Mouse (Mus musculus) heart, embryonic 14.5 days (tissue): ENCODE data around the gene Chst5. TPM values are rescaled to one million over a fixed set of nuclear protein-coding genes. Genes with fewer than 3 reads are reported as not detected.

Experiments used
- ATAC-seq: fragments of 200-750 bp; cut with Nextera tagmentation; 2 replicates; pipeline ENCODE4 v1.8.0; 2017; ENCODE audit warnings: low read depth, moderate TSS enrichment; ENCODE audit not compliant: insufficient number of reproducible peaks, insufficient read depth, low FRiP score
- H3K27ac ChIP-seq, 2 experiments: fragments of 200-500 bp in 1 of 2; fragments of 300-500 bp in 1 of 2; sonication (generic) in 1 of 2; replicated peaks in 1 of 2; 2 replicates each; pipeline ENCODE4 v1.5.1; 2012 to 2014; ENCODE audit warnings: low read depth in 2 of 2, low read length in 2 of 2, control low read depth in 1 of 2, mild to moderate bottlenecking in 1 of 2, mixed read lengths in 1 of 2; ENCODE audit not compliant: control insufficient read depth in 1 of 2, insufficient read depth in 1 of 2
- H3K27me3 ChIP-seq: fragments of 300-500 bp; sonication (generic); 2 replicates; pipeline ENCODE4 v1.6.1; 2014; ENCODE audit warnings: mild to moderate bottlenecking, low read length, control low read depth; ENCODE audit not compliant: control insufficient read depth, insufficient read depth
- H3K36me3 ChIP-seq: fragments of 300-500 bp; sonication (generic); 2 replicates; pipeline ENCODE4 v1.6.1; 2014; ENCODE audit warnings: mild to moderate bottlenecking, control low read depth, low read length, mixed read lengths; ENCODE audit not compliant: control insufficient read depth, insufficient read depth
- H3K4me1 ChIP-seq, 2 experiments: fragments of 200-500 bp in 1 of 2; fragments of 300-500 bp in 1 of 2; sonication (generic) in 1 of 2; 2 replicates each; pipeline ENCODE4 v1.6.1; 2012 to 2014; ENCODE audit warnings: low read length in 2 of 2, control low read depth in 1 of 2, mixed read lengths in 1 of 2; ENCODE audit not compliant: control insufficient read depth in 2 of 2, insufficient read depth in 2 of 2
- H3K4me2 ChIP-seq: fragments of 300-500 bp; sonication (generic); 2 replicates; pipeline ENCODE4 v1.6.1; 2014; ENCODE audit warnings: mild to moderate bottlenecking, low read length
- H3K4me3 ChIP-seq, 2 experiments: fragments of 200-500 bp in 1 of 2; fragments of 300-500 bp in 1 of 2; sonication (generic) in 1 of 2; 2 replicates each; pipeline ENCODE4 v1.5.1; 2012 to 2014; ENCODE audit warnings: low read length in 2 of 2, mild to moderate bottlenecking in 2 of 2, control low read depth in 1 of 2, low read depth in 1 of 2, moderate library complexity in 1 of 2; ENCODE audit not compliant: control insufficient read depth in 1 of 2, insufficient read depth in 1 of 2
- H3K9ac ChIP-seq: fragments of 300-500 bp; sonication (generic); 2 replicates; pipeline ENCODE4 v1.6.1; 2014; ENCODE audit warnings: mild to moderate bottlenecking, low read length
- H3K9me3 ChIP-seq: fragments of 300-500 bp; sonication (generic); 2 replicates; pipeline ENCODE4 v1.6.1; 2016; ENCODE audit warnings: low read length, control low read depth; ENCODE audit not compliant: control insufficient read depth
- WGBS: fragments of 180-500 bp; shearing (Covaris S2); extraction: QIAGEN DNeasy Blood & Tissue Kit; methylation state at CpG from one replicate; pipeline ENCODE4 v1.1.7; 2014; 5-methylcytosine and 5-hydroxymethylcytosine counted together
- polyA plus RNA-seq: library from polyadenylated mRNA; unstranded; fragments of >200 nt; fragmentation: Nextera tagmentation; extraction: Ambion mirVana; gene quantifications from 2 replicates; pipeline ENCODE4 v1.2.1, GENCODE M21; 2014

The Chst5 gene
- 0.12 TPM in 1 of 2 replicates, not detected in the other for polyA plus RNA-seq

- no peaks in the 10 kb centered on the region for H3K9me3 ChIP-seq
- peak within 1 kb of the TSS; percentile 50; the same call in 1 of the 2 replicates for H3K9ac ChIP-seq
- H3K36me3 ChIP-seq: no peaks in the 10 kb centered on the region
- 9% methylated on average over 47 of the region's 47 CpGs for WGBS
- H3K27me3 ChIP-seq: peaks cover 31% of the 10 kb centered on the region
- H3K4me2 ChIP-seq: peak within 1 kb of the TSS; percentile 67
- H3K27ac ChIP-seq: no peak within 1 kb of the TSS
- H3K4me1 ChIP-seq: peaks cover 7 to 12% of the 10 kb centered on the region in 2 experiments; a peak in 2 of 4 replicates
- ATAC-seq: no peak
- peak within 1 kb of the TSS; percentile 28 to 31; a peak in 3 of 4 replicates for H3K4me3 ChIP-seq
Measured at GRCm38 (mm10) chr8:111909621-111910450, at the start of gene Chst5. Chst5 (minus strand) TSS chr8:111910447.

- WGBS: 88% methylated on average over 2 of the region's 2 CpGs
- Histone ChIP-seq H3K4me1 (peaks cover 0 to 1% of the 10 kb centered on the region in 2 experiments; a peak in 2 of 4 replicates), H3K9me3 (no peaks in the 10 kb centered on the region), H3K4me2 (no peak overlapping the region), H3K9ac (no peak overlapping the region), H3K4me3 (no peak overlapping the region), H3K27me3 (no peaks in the 10 kb centered on the region), H3K36me3 (peaks cover 45% of the 10 kb centered on the region), H3K27ac (no peak overlapping the region)
- ATAC-seq: no peak
Measured at GRCm38 (mm10) chr8:111957231-111957630, 47.0 kb upstream of the Chst5 start.

GRCm38 (mm10) chr8:111955879-111956278, 45.6 kb upstream of the Chst5 start:
- 82% methylated on average over 5 of the region's 5 CpGs for WGBS
- no peaks in the 10 kb centered on the region for H3K9me3 ChIP-seq
- H3K4me3 ChIP-seq: no peak overlapping the region
- peaks cover 58% of the 10 kb centered on the region for H3K36me3 ChIP-seq
- no peak overlapping the region for H3K4me2 ChIP-seq
- no peaks in the 10 kb centered on the region for H3K27me3 ChIP-seq
- H3K27ac ChIP-seq: no peak overlapping the region
- no peak overlapping the region for H3K9ac ChIP-seq
- ATAC-seq: no peak
- no peaks in the 10 kb centered on the region; a peak in 1 of 4 replicates for H3K4me1 ChIP-seq

GRCm38 (mm10) chr8:111954844-111955594, 44.8 kb upstream of the Chst5 start:
- no peaks in the 10 kb centered on the region for H3K9me3 ChIP-seq
- WGBS: 77% methylated on average over 4 of the region's 4 CpGs
- no peak overlapping the region for H3K4me3 ChIP-seq
- H3K4me2 ChIP-seq: no peak overlapping the region
- H3K4me1 ChIP-seq: no peaks in the 10 kb centered on the region
- H3K27me3 ChIP-seq: no peaks in the 10 kb centered on the region
- no peak overlapping the region for H3K9ac ChIP-seq
- H3K36me3 ChIP-seq: peaks cover 64% of the 10 kb centered on the region
- no peak overlapping the region for H3K27ac ChIP-seq
- ATAC-seq: no peak

GRCm38 (mm10) chr8:111951936-111952335, 41.7 kb upstream of the Chst5 start:
- Histone ChIP-seq H3K4me1 (no peaks in the 10 kb centered on the region), H3K27ac (no peak overlapping the region), H3K27me3 (no peaks in the 10 kb centered on the region), H3K36me3 (peaks cover 79% of the 10 kb centered on the region), H3K4me3 (no peak overlapping the region), H3K9me3 (no peaks in the 10 kb centered on the region), H3K9ac (no peak overlapping the region), H3K4me2 (no peak overlapping the region)
- WGBS: 94% methylated on average over 5 of the region's 5 CpGs
- ATAC-seq: no peak

- Histone ChIP-seq H3K4me1 (no peaks in the 10 kb centered on the region), H3K4me2 (no peak overlapping the region), H3K9me3 (no peaks in the 10 kb centered on the region), H3K27me3 (no peaks in the 10 kb centered on the region), H3K9ac (no peak overlapping the region), H3K4me3 (no peak overlapping the region), H3K27ac (no peak overlapping the region), H3K36me3 (peaks cover 79% of the 10 kb centered on the region)
- WGBS: 94% methylated on average over 7 of the region's 7 CpGs
- no peak for ATAC-seq
Measured at GRCm38 (mm10) chr8:111951317-111951716, 41.1 kb upstream of the Chst5 start.

- Histone ChIP-seq H3K9ac (no peak overlapping the region), H3K4me3 (no peak overlapping the region), H3K9me3 (no peaks in the 10 kb centered on the region), H3K4me2 (no peak overlapping the region), H3K36me3 (peaks cover 82% of the 10 kb centered on the region), H3K4me1 (no peaks in the 10 kb centered on the region), H3K27ac (no peak overlapping the region), H3K27me3 (no peaks in the 10 kb centered on the region)
- no peak for ATAC-seq
- 93% methylated on average over 3 of the region's 3 CpGs for WGBS
Measured at GRCm38 (mm10) chr8:111950846-111951245, 40.6 kb upstream of the Chst5 start.
